Mouse (Mus musculus) testis, adult 2 months (tissue): ENCODE measurements around the gene Nid1.

ENCODE experiments used
- CTCF ChIP-seq: fragments of 200-500 bp; IDR thresholded peaks from 2 replicates; pipeline ENCODE4 v1.5.1; 2012; ENCODE audit warnings: low read depth, mild to moderate bottlenecking, inconsistent platforms, low read length, moderate library complexity; ENCODE audit not compliant: control insufficient read depth, insufficient read depth, insufficient replicate concordance
- POLR2A ChIP-seq: fragments of 200-500 bp; IDR thresholded peaks from 2 replicates; pipeline ENCODE4 v1.6.1; 2012; ENCODE audit warnings: low read depth, mild to moderate bottlenecking, inconsistent platforms, low read length, moderate library complexity; ENCODE audit not compliant: control insufficient read depth

GRCm38 (mm10) chr13:13547889-13548288, 110.5 kb downstream of the Nid1 start:
- TF ChIP-seq CTCF (no peak), POLR2A (no peak)
